Mouse (Mus musculus) midbrain, postnatal 0 days (tissue): ENCODE data around the gene Gm20917. TPM values are rescaled to one million over a fixed set of nuclear protein-coding genes. Genes with fewer than 3 reads are reported as not detected.
"Not testable (repeated sequence)": the region's sequence is repeated elsewhere in the genome, so short reads cannot be mapped to it uniquely, and the experiment has no call there.

Source experiments
- ATAC-seq: fragments of 200-750 bp; cut with Nextera tagmentation; 2 replicates; pipeline ENCODE4 v1.8.0; 2017; ENCODE audit warnings: moderate number of reproducible peaks, mild to moderate bottlenecking, moderate TSS enrichment, moderate library complexity; ENCODE audit not compliant: low FRiP score
- DNase-seq: peaks from one replicate; pipeline ENCODE4 v3.0.0-alpha.2; 2015; ENCODE audit warnings: low spot score
- H3K27ac ChIP-seq: fragments of 300-500 bp; sonication (generic); 2 replicates; pipeline ENCODE4 v1.5.1; 2014; ENCODE audit warnings: low read depth, mild to moderate bottlenecking, low read length, mixed read lengths
- H3K27me3 ChIP-seq: fragments of 300-500 bp; sonication (generic); 2 replicates; pipeline ENCODE4 v1.6.1; 2014; ENCODE audit warnings: low read length, control low read depth, mixed read lengths; ENCODE audit not compliant: insufficient read depth
- H3K36me3 ChIP-seq: fragments of 300-500 bp; sonication (generic); 2 replicates; pipeline ENCODE4 v1.6.1; 2014; ENCODE audit warnings: low read length, control low read depth, mixed read lengths; ENCODE audit not compliant: insufficient read depth
- H3K4me1 ChIP-seq: fragments of 300-500 bp; sonication (generic); 2 replicates; pipeline ENCODE4 v1.6.1; 2014; ENCODE audit warnings: mild to moderate bottlenecking, control low read depth, antibody characterized with exemption, low read length, mixed read lengths; ENCODE audit not compliant: insufficient read depth
- H3K4me2 ChIP-seq: fragments of 300-500 bp; sonication (generic); 2 replicates; pipeline ENCODE4 v1.6.1; 2014; ENCODE audit warnings: low read depth, mild to moderate bottlenecking, low read length, mixed read lengths; ENCODE audit not compliant: poor library complexity, severe bottlenecking
- H3K4me3 ChIP-seq: fragments of 300-500 bp; sonication (generic); 2 replicates; pipeline ENCODE4 v1.5.1; 2014; ENCODE audit warnings: low read depth, mild to moderate bottlenecking, low read length, moderate library complexity
- H3K9ac ChIP-seq: fragments of 300-500 bp; sonication (generic); replicated peaks from 2 replicates; pipeline ENCODE4 v1.6.1; 2014; ENCODE audit warnings: mild to moderate bottlenecking, low read length, moderate library complexity, mixed read lengths; ENCODE audit not compliant: poor library complexity, severe bottlenecking
- H3K9me3 ChIP-seq: fragments of 300-500 bp; sonication (generic); 2 replicates; pipeline ENCODE4 v1.6.1; 2016; ENCODE audit warnings: low read length, control low read depth
- WGBS: fragments of 180-500 bp; shearing (Covaris S2); extraction: QIAGEN DNeasy Blood & Tissue Kit; methylation state at CpG from one replicate; pipeline ENCODE4 v1.1.7; 2014; 5-methylcytosine and 5-hydroxymethylcytosine counted together
- polyA plus RNA-seq: library from polyadenylated mRNA; unstranded; fragments of >200 nt; fragmentation: Nextera tagmentation; extraction: Ambion mirVana; gene quantifications from 2 replicates; pipeline ENCODE4 v1.2.1, GENCODE M21; 2015
- total RNA-seq: library from RNA; depleted of rRNA; stranded (reverse); fragments of >200 nt; gene quantifications from 2 replicates; pipeline ENCODE4 v1.2.3, GENCODE M21; 2014; rRNA removed

Gene Gm20917
- total RNA-seq (not detected in 2 replicates), polyA plus RNA-seq (not detected in 2 replicates)

DNA sequence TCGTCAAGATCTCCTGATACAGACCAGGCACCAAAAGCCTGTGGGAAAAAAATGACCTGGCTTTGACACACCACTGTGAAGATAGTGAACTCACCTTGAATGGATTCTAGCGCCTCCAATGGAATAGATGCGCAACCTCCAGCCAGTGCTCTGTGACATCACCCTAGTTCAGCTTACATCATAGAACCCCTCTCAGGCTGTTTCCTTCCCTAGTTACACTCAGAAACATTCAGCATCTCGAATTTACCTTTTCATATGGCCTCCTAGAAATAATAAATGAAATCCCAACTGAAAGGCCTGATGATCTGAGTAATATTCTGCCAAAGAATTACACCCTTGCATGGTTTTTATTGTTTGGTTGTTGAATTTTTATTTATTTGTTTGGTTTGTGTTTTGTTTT is at the start of gene Gm20917:
Gene Gm20917 (minus strand): TSS at position 101 of the 400 bp plus-strand sequence.
- H3K36me3 ChIP-seq, ATAC-seq, H3K9ac ChIP-seq, DNase-seq, H3K27me3 ChIP-seq, H3K9me3 ChIP-seq, H3K4me3 ChIP-seq, H3K4me1 ChIP-seq, H3K27ac ChIP-seq, H3K4me2 ChIP-seq: not testable (repeated sequence)
- no CpG with 5 or more reads among the region's 4 CpGs for WGBS

Other genes starting within 250 kb of the Gm20917 start
- gene Gm20916, start 168.4 kb upstream of the Gm20917 start, total RNA-seq: not detected in 2 replicates
- not detected in 2 replicates for gene Gm20916, start 168.4 kb upstream of the Gm20917 start, polyA plus RNA-seq